17 mouse cellular contexts compared by ENCODE assay signal in the genomic region with DNA sequence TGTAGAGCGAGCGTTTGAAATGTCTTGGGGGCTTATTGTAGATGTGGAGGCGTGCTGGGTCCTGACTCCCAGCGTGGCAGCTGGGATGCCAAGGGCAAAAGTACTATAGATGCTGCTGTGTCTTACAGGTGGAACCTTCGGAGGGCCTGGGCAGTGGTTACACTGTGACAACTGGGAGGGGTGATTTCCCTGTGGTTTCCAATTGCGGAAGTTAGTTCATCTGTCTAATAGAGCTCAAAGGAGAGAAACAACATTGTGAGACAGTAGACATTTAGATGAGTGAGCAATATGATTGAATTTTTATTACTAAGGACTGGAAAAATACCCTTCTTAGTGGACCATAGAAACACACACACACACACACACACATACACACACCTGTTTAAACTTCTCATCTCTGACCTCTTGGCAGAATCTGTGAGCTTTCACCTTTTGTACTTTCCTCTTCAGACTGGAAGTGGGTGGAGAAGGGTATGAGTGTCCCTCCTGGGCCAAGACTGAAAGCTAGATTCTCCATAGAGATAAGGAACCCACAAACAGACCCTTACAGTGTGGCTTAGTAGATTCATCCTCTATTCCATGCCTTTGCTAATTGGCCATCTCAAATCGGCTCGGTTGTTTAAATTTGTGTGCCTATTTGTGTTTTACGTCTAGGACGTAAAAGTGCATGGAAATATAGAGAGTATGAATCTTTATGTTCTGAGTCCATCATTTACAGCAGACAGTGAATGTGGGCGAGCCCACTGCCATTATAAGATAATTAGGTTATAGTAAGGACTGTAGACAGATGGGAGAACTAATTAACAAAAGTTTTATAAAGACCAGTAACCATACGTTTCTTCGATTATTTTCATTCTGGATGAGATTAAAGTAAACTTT.
DNase-seq lines count a peak whose midpoint lies in the region; ATAC-seq lines count a peak whose summit lies in the region.
"Had no signal": no experiment of that assay in that cellular context is flagged by ENCODE, and none has a peak within 500 bp of the region (broad histone marks: within the 10 kb centered on the region; RNA-seq: fewer than 3 reads in every experiment).

No protein-coding gene starts in this region.

- H3K9me3 ChIP-seq in limb, embryonic 11.5 days (ENCODE audit: control insufficient read depth, low read length): no peaks in the 10 kb centered on the region
- no peaks in the 10 kb centered on the region for H3K9me3 ChIP-seq in limb, embryonic 10.5 days (replicated peaks)
- no peaks in the 10 kb centered on the region for H3K9me3 ChIP-seq in forebrain, embryonic 13.5 days (replicated peaks)
- H3K9me3 ChIP-seq: heart, embryonic 13.5 days; hindbrain, embryonic 10.5 days; limb, embryonic 15.5 days had no signal

- ATAC-seq in limb, embryonic 11.5 days (ENCODE audit: insufficient number of reproducible peaks, low FRiP score, low TSS enrichment, low read depth): no peak
- ATAC-seq in monocyte, adult 5-6 weeks (replicated peaks; ENCODE audit: insufficient number of reproducible peaks, low FRiP score, low TSS enrichment, poor library complexity, severe bottlenecking): peak; percentile 70
- no peak for ATAC-seq in forebrain, embryonic 13.5 days
- ATAC-seq: forebrain, embryonic 16.5 days; intestine, embryonic 16.5 days had no signal

- no peaks in the 10 kb centered on the region for H3K27me3 ChIP-seq in limb, embryonic 11.5 days (ENCODE audit: control insufficient read depth, insufficient read depth, low read length)
- no peaks in the 10 kb centered on the region for H3K27me3 ChIP-seq in limb, embryonic 10.5 days (ENCODE audit: low read depth, poor library complexity, severe bottlenecking)
- H3K27me3 ChIP-seq in forebrain, embryonic 13.5 days: no peaks in the 10 kb centered on the region
- H3K27me3 ChIP-seq: heart, embryonic 13.5 days; limb, embryonic 15.5 days had no signal

- H3K4me3 ChIP-seq in limb, embryonic 11.5 days (ENCODE audit: low read depth, low read length): no peak overlapping the region
- no peak overlapping the region for H3K4me3 ChIP-seq in limb, embryonic 10.5 days
- H3K4me3 ChIP-seq in forebrain, embryonic 13.5 days: no peak overlapping the region
- H3K4me3 ChIP-seq: heart, embryonic 13.5 days; hindbrain, embryonic 10.5 days; left cerebral cortex, adult 2 months; limb, embryonic 15.5 days had no signal

- no peak overlapping the region for H3K4me2 ChIP-seq in limb, embryonic 11.5 days (ENCODE audit: low read depth, severe bottlenecking)
- no peak overlapping the region for H3K4me2 ChIP-seq in forebrain, embryonic 13.5 days
- H3K4me2 ChIP-seq: heart, embryonic 13.5 days; limb, embryonic 15.5 days; lung, embryonic 14.5 days had no signal

- 83% methylated on average over 13 of the region's 13 CpGs for WGBS in limb, embryonic 11.5 days
- WGBS in limb, embryonic 10.5 days: 92% methylated on average over 13 of the region's 13 CpGs
- WGBS in forebrain, embryonic 13.5 days: 89% methylated on average over 13 of the region's 13 CpGs

- no peaks in the 10 kb centered on the region for H3K36me3 ChIP-seq in limb, embryonic 11.5 days (ENCODE audit: control insufficient read depth, insufficient read depth, low read length)
- no peaks in the 10 kb centered on the region for H3K36me3 ChIP-seq in limb, embryonic 10.5 days
- no peaks in the 10 kb centered on the region for H3K36me3 ChIP-seq in forebrain, embryonic 13.5 days (ENCODE audit: poor library complexity, severe bottlenecking)
- H3K36me3 ChIP-seq: heart, embryonic 13.5 days; hindbrain, embryonic 10.5 days; limb, embryonic 15.5 days had no signal

- H3K4me1 ChIP-seq in limb, embryonic 11.5 days (ENCODE audit: control insufficient read depth, insufficient read depth, low read length): 0 out of 2 replicates have a peak, but pooled peaks cover 12% of the 10 kb centered on the region
- H3K4me1 ChIP-seq in limb, embryonic 10.5 days: peaks cover 27% of the 10 kb centered on the region
- peaks cover 15% of the 10 kb centered on the region for H3K4me1 ChIP-seq in forebrain, embryonic 13.5 days

- peak; percentile 19 for DNase-seq in limb, embryonic 11.5 days (ENCODE audit: low spot score)
- no peak for DNase-seq in limb, embryonic 10.5 days (ENCODE audit: low spot score)
- peak; percentile 61 to 71 for DNase-seq in B cell, adult 2 months
- DNase-seq in c-Kit-positive CD71-negative TER-119-negative erythroid progenitor cells, embryonic 14.5 days (ENCODE audit: low read depth): peak; percentile 25
- DNase-seq in urinary bladder, postnatal 25 days (ENCODE audit: low spot score): no peak
- no peak for DNase-seq in heart, adult 18-20 months
- DNase-seq: gastrocnemius, postnatal 10 days; lung, embryonic 14.5 days; right cerebral cortex, postnatal 25 days had no signal

- H3K27ac ChIP-seq in limb, embryonic 11.5 days (replicated peaks; ENCODE audit: low read depth, low read length): no peak overlapping the region
- no peak overlapping the region for H3K27ac ChIP-seq in limb, embryonic 10.5 days
- H3K27ac ChIP-seq in forebrain, embryonic 13.5 days: no peak overlapping the region
- H3K27ac ChIP-seq: heart, embryonic 13.5 days; hindbrain, embryonic 10.5 days; left cerebral cortex, adult 2 months; limb, embryonic 15.5 days had no signal

- no peak overlapping the region for H3K9ac ChIP-seq in limb, embryonic 11.5 days (ENCODE audit: low read length)
- H3K9ac ChIP-seq in forebrain, embryonic 13.5 days: no peak overlapping the region
- H3K9ac ChIP-seq: heart, embryonic 13.5 days; limb, embryonic 15.5 days; lung, embryonic 14.5 days had no signal

Comparison
In these comparisons a context has a peak if more than half of its experiments do, and no peak if none do; other contexts are left out.
1. DNase-seq: peak in limb, embryonic 11.5 days (single experiment), B cell, adult 2 months (2 of 2) and c-Kit-positive CD71-negative TER-119-negative erythroid progenitor cells, embryonic 14.5 days (single experiment); none in limb, embryonic 10.5 days (single experiment), urinary bladder, postnatal 25 days (single experiment) and heart, adult 18-20 months (0 of 2).